Mouse (Mus musculus) thymus, adult 2 months (tissue): ENCODE data around the gene Ins2. TPM values are rescaled to one million over a fixed set of nuclear protein-coding genes. Genes with fewer than 3 reads are reported as not detected.
A peak's percentile ranks its signal among the peaks of the same experiment; 100 is the strongest.

ENCODE experiments used
- DNase-seq: peaks from one replicate; pipeline ENCODE4 v3.0.0; 2021
- H3K27ac ChIP-seq: fragments of 200-500 bp; 2 replicates; pipeline ENCODE4 v1.5.1; 2012; ENCODE audit warnings: low read length, control low read depth; ENCODE audit not compliant: control insufficient read depth, insufficient read depth
- H3K27me3 ChIP-seq: fragments of 200-500 bp; 2 replicates; pipeline ENCODE4 v1.6.1; 2012; ENCODE audit warnings: mild to moderate bottlenecking, low read length, moderate library complexity, mixed read lengths; ENCODE audit not compliant: control insufficient read depth, insufficient read depth
- H3K36me3 ChIP-seq: fragments of 200-500 bp; 2 replicates; pipeline ENCODE4 v1.6.1; 2012; ENCODE audit warnings: mild to moderate bottlenecking, low read length, moderate library complexity; ENCODE audit not compliant: control insufficient read depth, insufficient read depth
- H3K4me1 ChIP-seq: fragments of 200-500 bp; replicated peaks from 2 replicates; pipeline ENCODE4 v1.6.1; 2012; ENCODE audit warnings: low read length; ENCODE audit not compliant: control insufficient read depth, insufficient read depth
- H3K4me3 ChIP-seq: fragments of 200-500 bp; 2 replicates; pipeline ENCODE4 v1.5.1; 2012; ENCODE audit warnings: mild to moderate bottlenecking, low read length, control low read depth, moderate library complexity; ENCODE audit not compliant: control insufficient read depth, insufficient read depth
- CTCF ChIP-seq: fragments of 200-500 bp; IDR thresholded peaks from 2 replicates; pipeline ENCODE4 v1.5.1; 2012; ENCODE audit warnings: mild to moderate bottlenecking, control low read depth, low read length, moderate library complexity, borderline replicate concordance; ENCODE audit not compliant: control insufficient read depth, poor library complexity, insufficient read depth; ENCODE audit errors: extremely low read depth
- POLR2A ChIP-seq: fragments of 200-500 bp; IDR thresholded peaks from 2 replicates; pipeline ENCODE4 v1.6.1; 2012; ENCODE audit warnings: mild to moderate bottlenecking, low read length, control low read depth, moderate library complexity; ENCODE audit not compliant: control insufficient read depth, poor library complexity, insufficient read depth; ENCODE audit errors: extremely low read depth
- WGBS: fragments of 180-500 bp; shearing (Covaris S2); methylation state at CpG from one replicate; pipeline ENCODE4 v1.1.7; 2018; 5-methylcytosine and 5-hydroxymethylcytosine counted together
- polyA plus RNA-seq: library from polyadenylated mRNA; depleted of rRNA; stranded (reverse); fragments of >200 nt; gene quantifications from 2 replicates; pipeline ENCODE4 v1.2.3, GENCODE M21; 2012

Ins2 gene
- polyA plus RNA-seq, 1 experiment = 4.2 TPM

GRCm38 (mm10) chr7:142672120-142672519 is 71.1 kb downstream of the Ins2 start:
- no peaks in the 10 kb centered on the region for H3K27me3 ChIP-seq
- WGBS = 18% methylated on average over 4 of the region's 4 CpGs
- no peak overlapping the region for H3K27ac ChIP-seq
- no peaks in the 10 kb centered on the region for H3K4me1 ChIP-seq
- H3K4me3 ChIP-seq = no peak overlapping the region
- no peak for TF ChIP-seq POLR2A
- no peak for TF ChIP-seq CTCF
- DNase-seq = no peak
- no peaks in the 10 kb centered on the region for H3K36me3 ChIP-seq

GRCm38 (mm10) chr7:142671067-142671466 is 72.1 kb downstream of the Ins2 start:
- H3K27me3 ChIP-seq = no peaks in the 10 kb centered on the region
- H3K4me3 ChIP-seq = no peak overlapping the region
- TF ChIP-seq CTCF (no peak), POLR2A (no peak)
- DNase-seq = no peak
- 80% methylated on average over 1 of the region's 1 CpGs for WGBS
- no peaks in the 10 kb centered on the region for H3K36me3 ChIP-seq
- H3K27ac ChIP-seq = no peak overlapping the region
- no peaks in the 10 kb centered on the region for H3K4me1 ChIP-seq

GRCm38 (mm10) chr7:142669751-142670625 is 73.2 kb downstream of the Ins2 start, which contains the start of gene Gm49394:
Gene Gm49394 (minus strand): TSS chr7:142669942.
- Histone ChIP-seq H3K4me3 (no peak within 1 kb of the TSS), H3K27me3 (no peaks in the 10 kb centered on the region), H3K4me1 (no peaks in the 10 kb centered on the region), H3K36me3 (no peaks in the 10 kb centered on the region), H3K27ac (no peak within 1 kb of the TSS)
- WGBS = 85% methylated on average over 23 of the region's 23 CpGs
- DNase-seq = no peak
- TF ChIP-seq POLR2A (no peak), CTCF (no peak)

GRCm38 (mm10) chr7:142668328-142668727 is 74.9 kb downstream of the Ins2 start:
- Histone ChIP-seq H3K27me3 (peaks cover 7% of the 10 kb centered on the region; the same call in 1 of the 2 replicates), H3K36me3 (no peaks in the 10 kb centered on the region), H3K4me3 (no peak overlapping the region), H3K4me1 (no peaks in the 10 kb centered on the region), H3K27ac (no peak overlapping the region)
- WGBS = 95% methylated on average over 1 of the region's 1 CpGs
- no peak for DNase-seq
- no peak for TF ChIP-seq CTCF
- TF ChIP-seq POLR2A = no peak

GRCm38 (mm10) chr7:142667521-142667920 is 75.7 kb downstream of the Ins2 start:
- Histone ChIP-seq H3K4me3 (no peak overlapping the region), H3K4me1 (no peaks in the 10 kb centered on the region), H3K36me3 (no peaks in the 10 kb centered on the region), H3K27ac (no peak overlapping the region), H3K27me3 (peaks cover 7% of the 10 kb centered on the region; the same call in 1 of the 2 replicates)
- no peak for DNase-seq
- TF ChIP-seq POLR2A (no peak), CTCF (0 out of 2 replicates have a peak, but pooled peaks have one; percentile 11)
- WGBS = 96% methylated on average over 18 of the region's 18 CpGs

GRCm38 (mm10) chr7:142666659-142667058 is 76.5 kb downstream of the Ins2 start, which contains the start of gene Igf2:
Gene Igf2 (minus strand): TSS chr7:142666816.
- 56% methylated on average over 2 of the region's 2 CpGs for WGBS
- Histone ChIP-seq H3K27ac (no peak within 1 kb of the TSS), H3K27me3 (peaks cover 7% of the 10 kb centered on the region; the same call in 1 of the 2 replicates), H3K4me1 (no peaks in the 10 kb centered on the region), H3K4me3 (no peak within 1 kb of the TSS), H3K36me3 (no peaks in the 10 kb centered on the region)
- TF ChIP-seq POLR2A = no peak
- TF ChIP-seq CTCF = no peak
- no peak for DNase-seq

- Histone ChIP-seq H3K4me3 (no peak overlapping the region), H3K27ac (no peak overlapping the region), H3K36me3 (no peaks in the 10 kb centered on the region), H3K27me3 (peaks cover 9% of the 10 kb centered on the region), H3K4me1 (no peaks in the 10 kb centered on the region)
- WGBS = 82% methylated on average over 4 of the region's 4 CpGs
- TF ChIP-seq POLR2A (no peak), CTCF (no peak)
- DNase-seq = no peak
These were observed 77.1 kb downstream of the Ins2 start for GRCm38 (mm10) chr7:142666109-142666508.
